Mouse (Mus musculus): ENCODE measurements around the gene Ttll12.

The Ttll12 gene

GRCm38 (mm10) chr15:83563327-83563856 lies 31.6 kb downstream of the Ttll12 start, which contains the start of the genes Tspo and Mcat:
Tspo (plus strand) TSS chr15:83563592.
Mcat (minus strand) TSS chr15:83563787.
- no peak for DNase-seq (ENCODE audit: low spot score)

DNA sequence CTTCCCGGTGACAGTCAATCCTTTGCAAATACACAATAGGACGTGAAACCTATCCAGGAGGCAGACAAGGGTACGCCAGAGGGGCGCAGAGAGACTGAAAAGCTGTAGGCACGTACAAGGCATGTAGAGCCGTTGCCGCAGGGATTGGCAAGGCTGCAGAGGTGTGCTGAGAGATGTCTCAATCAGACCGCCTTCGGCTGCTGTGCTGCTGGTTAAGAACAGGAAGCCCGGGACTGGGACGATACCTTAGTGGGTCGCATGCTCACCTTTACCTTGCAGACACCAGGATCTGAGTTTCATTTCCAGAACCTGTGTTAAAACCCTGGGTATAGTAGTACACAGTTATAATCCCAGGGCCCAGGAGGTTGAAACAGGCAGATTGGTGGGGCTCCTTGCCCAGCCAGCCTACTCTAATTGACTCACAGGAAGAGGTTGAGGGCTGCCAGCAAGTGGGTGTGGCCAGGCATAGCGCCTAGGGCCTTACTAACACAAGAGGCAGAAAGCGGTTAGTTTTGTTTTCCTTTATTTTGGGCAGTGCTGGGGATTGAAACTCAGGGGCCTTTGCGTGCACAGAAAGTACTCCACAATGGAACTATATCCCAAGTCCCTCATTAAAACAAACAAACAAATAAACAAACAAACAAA lies 32.2 kb downstream of the Ttll12 start:
- peak; percentile 75 for DNase-seq (ENCODE audit: low spot score)

DNA sequence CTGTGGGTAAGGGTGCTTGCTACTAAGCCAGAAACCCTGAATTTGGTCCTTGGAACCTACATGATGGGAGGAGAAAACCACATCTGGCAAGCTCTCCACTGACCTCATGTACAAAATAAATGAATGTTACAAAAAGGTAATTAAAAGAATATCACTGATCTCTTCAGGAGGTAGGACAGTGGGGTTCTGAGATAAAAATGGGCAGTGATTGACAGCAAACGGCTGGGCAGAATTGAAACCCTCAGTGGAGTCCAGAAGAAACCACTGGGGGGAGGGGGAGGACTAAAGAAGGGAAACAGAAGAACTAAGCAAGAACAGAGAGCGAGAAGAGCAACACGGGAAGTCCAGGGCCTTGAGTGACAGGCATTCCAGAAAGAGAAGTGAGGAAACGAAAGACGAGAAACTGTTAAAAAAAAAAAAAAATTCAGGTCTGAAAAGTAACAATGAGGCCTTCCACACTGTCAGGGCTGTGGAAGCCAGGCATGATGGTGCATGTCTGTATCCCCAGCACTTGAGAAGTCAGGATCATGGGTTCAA lies 33.9 kb downstream of the Ttll12 start:
- no peak for DNase-seq (ENCODE audit: low spot score)

DNA sequence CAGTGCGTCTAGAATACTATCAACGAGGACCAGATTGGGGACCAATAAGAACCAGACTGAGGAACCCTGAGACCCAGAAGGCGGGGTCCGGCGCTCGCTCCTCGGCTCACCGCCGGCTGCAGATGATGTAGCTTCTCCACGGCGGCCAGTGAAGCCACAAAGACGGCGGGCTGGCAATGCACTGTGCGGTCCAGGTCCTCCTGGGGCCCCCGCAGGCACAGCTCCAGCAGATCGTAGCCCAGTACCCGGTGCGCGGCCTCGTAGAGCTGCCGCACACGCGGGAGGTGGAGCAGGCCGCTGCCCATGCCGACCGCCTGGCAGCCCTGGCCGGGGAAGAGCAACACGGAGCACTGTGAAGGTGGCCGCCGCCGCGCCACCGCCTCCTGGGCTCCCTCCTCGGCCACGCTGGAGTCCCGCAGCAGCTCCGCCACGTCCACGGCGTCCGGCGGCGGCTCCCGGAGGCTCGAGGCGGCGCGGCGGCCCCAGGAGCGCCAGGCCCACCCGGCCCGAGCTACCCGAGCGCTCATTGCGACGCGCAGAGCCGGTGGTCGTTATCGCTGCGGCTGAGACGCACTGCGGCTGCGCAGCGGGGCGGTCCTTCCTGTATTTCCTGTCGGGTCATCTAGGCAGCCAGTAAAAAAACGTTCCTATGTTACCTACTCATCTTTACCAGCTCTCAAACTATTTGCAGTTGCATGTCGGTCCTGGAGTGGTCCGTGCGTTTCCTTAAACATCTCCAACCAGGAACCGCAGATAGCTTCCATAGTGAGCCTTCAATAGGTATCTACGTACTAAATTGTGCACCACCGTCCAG lies 39.6 kb downstream of the Ttll12 start:
- peak; percentile 87 for DNase-seq (ENCODE audit: low spot score)

- no peak for DNase-seq (ENCODE audit: low spot score)
Observed at GRCm38 (mm10) chr15:83553831-83554230, 41.1 kb downstream of the Ttll12 start.

DNA sequence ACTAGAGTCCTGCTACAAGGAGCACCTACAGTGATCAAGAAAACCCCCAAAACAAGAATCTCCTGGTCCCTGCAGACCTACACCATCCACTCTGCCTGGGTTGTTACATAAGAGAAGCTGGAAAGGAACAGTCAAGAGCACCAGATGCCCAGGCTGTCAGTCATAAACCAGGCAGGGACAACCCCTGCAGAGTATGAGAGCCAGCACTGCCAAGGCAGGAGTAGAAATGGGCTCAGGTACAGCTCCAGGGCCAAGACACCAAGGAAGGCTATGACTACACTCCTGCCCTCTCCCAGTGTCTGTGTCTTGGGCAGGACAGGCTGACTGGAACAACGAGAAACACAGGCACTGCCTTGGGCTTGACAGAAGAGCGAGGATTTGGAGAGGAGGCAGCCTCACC lies 44.8 kb downstream of the Ttll12 start:
- no peak for DNase-seq (ENCODE audit: low spot score)

GRCm38 (mm10) chr15:83547144-83547543 lies 47.8 kb downstream of the Ttll12 start:
- no peak for DNase-seq (ENCODE audit: low spot score)

- no peak for DNase-seq (ENCODE audit: low spot score)
Observed at GRCm38 (mm10) chr15:83546029-83546428, 48.9 kb downstream of the Ttll12 start.

DNA sequence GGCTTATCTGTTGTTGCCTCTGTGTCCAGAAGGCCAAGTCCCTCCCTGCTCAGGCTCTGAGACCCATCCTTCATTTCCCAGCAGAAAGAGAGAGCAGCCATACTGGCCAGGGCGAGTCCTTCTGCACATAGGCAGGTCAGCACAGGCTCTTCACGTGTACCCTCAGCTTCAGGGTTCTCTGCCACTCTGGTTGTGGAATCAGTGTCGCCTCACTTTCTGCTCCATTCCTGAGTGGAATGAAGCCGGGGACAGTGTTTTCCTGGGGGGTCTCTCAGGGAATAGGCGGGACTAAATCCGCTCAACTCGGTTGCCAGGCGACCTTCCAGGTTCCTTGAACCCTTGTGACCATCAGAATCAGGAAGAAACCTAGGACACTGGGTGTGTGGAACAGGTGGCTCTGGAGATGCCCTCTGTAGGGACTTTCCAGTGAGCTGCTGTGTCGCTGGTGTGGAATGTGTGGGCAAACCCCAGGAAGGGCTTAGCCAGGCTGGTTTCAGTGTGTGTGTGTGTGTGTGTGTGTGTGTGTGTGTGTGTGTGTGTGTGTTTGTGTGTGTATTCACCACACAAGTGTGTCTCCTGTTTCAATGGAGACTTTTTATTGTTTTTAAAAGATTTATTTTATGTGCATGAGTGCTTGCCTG lies 53.2 kb downstream of the Ttll12 start:
- DNase-seq (ENCODE audit: low spot score) = no peak

- no peak for DNase-seq (ENCODE audit: low spot score)
Observed at GRCm38 (mm10) chr15:83539905-83540304, 55.1 kb downstream of the Ttll12 start.

- DNase-seq (ENCODE audit: low spot score) = no peak
Observed at GRCm38 (mm10) chr15:83538855-83539254, 56.1 kb downstream of the Ttll12 start.

- DNase-seq (ENCODE audit: low spot score) = no peak
Observed at GRCm38 (mm10) chr15:83535890-83536231, 59.1 kb downstream of the Ttll12 start.

- DNase-seq (ENCODE audit: low spot score) = no peak
Observed at GRCm38 (mm10) chr15:83534960-83535889, 59.7 kb downstream of the Ttll12 start.

DNA sequence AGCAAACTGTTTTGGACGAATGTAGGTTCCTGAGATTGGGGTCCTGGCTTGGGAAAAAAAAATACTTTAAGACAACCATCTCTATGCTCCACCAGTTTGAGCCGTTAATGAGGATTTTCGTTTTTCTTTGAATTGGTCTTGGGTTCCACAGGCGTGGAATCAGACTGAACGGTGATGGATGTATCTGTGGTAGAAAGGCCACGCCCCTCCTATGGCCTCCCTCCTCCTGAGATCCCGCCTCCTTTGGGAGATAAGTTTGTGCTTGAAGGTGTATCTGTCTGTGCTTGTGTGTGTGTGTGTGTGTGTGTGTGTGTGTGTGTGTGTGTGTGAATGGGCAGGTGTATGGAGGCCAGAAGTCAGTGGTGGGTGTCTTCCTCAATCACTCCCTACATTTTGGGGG lies 62.4 kb downstream of the Ttll12 start:
- DNase-seq (ENCODE audit: low spot score) = no peak

GRCm38 (mm10) chr15:83531961-83532469 lies 62.9 kb downstream of the Ttll12 start:
- no peak for DNase-seq (ENCODE audit: low spot score)

GRCm38 (mm10) chr15:83530688-83531087 lies 64.3 kb downstream of the Ttll12 start:
- DNase-seq (ENCODE audit: low spot score) = no peak

DNA sequence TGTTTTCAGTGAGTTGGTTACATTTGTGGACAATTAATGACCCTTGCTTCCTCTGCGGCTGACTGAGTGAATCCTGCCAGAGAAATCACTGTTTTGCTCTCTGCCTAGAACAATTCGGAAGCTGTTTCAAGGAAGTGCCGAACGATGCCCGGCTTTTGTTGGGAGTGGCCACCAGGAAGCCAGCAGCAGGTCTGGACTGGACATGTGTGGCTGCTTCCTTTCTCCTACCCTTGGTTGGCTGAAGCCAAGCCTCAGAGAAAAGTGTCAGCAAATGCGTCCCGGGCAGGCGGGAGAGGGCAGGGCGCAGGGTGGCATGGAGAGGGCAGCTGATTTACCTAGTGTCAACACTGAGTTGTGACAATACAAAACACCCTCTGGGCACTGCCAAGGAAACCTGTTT lies 64.7 kb downstream of the Ttll12 start:
- DNase-seq (ENCODE audit: low spot score) = no peak

- DNase-seq (ENCODE audit: low spot score) = no peak
Observed at GRCm38 (mm10) chr15:83529765-83530164, 65.2 kb downstream of the Ttll12 start.

- no peak for DNase-seq (ENCODE audit: low spot score)
Observed at GRCm38 (mm10) chr15:83528892-83529291, 66.1 kb downstream of the Ttll12 start.

DNA sequence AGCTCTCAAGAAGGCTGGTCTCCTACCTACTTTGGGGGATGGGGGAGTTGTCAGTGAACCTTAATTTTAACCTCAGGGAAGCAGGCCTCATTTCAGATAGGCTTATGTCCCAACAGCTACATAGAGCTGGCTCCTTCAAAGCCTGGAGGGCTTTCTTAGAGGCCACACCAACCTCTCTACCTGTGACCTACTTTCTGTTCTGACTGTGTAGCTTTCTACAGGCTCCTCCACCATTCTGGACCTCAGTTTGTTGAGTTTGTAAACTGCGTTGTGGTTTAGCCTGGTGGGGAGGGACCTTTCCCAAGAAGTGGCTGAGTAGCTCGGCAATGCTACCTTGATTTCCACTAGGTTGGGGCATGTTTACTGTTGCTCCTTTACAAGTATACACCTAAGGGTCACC lies 67.2 kb downstream of the Ttll12 start:
- no peak for DNase-seq (ENCODE audit: low spot score)

DNA sequence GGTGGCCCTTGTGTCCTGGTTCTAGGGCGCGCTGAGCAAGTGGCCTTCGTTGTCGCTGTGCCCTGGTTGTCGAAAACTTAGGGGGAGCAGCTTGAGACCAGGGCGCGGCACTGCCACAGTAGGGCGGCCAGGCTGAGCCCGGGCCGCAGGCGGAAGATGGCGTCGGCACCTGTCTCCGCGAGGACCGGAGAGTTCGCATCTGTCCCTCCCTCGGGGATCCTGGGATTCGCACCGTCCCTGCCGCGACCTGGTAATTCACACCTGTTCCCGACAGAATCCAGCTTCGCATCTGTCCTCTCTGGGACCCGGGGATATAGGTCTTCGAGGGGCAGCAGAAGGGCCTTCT lies 67.9 kb downstream of the Ttll12 start:
- no peak for DNase-seq (ENCODE audit: low spot score)
